Mouse (Mus musculus): ENCODE measurements around the gene Fem1a. TPM values are rescaled to one million over a fixed set of nuclear protein-coding genes. Genes with fewer than 3 reads are reported as not detected.
A peak's percentile ranks its signal among the peaks of the same experiment; 100 is the strongest.

The Fem1a gene
- total and polyA plus RNA-seq, 3 experiments: 16.6 to 26.0 (median 17.5) TPM

GRCm38 (mm10) chr17:56241541-56242401 lies 14.8 kb upstream of the Fem1a start:
- no peak overlapping the region for H3K4me2 ChIP-seq (ENCODE audit: insufficient read depth, low read depth, poor library complexity, severe bottlenecking)
- peak; percentile 79 for DNase-seq (ENCODE audit: extremely low read depth)
- H3K36me3 ChIP-seq (replicated peaks in 1 of 2; ENCODE audit: control insufficient read depth in 1 of 2, insufficient read depth in 1 of 2, low read length in 1 of 2): no peaks in the 10 kb centered on the region
- H3K4me3 ChIP-seq (replicated peaks in 1 of 3; ENCODE audit: low read depth in 2 of 3, low read length in 2 of 3, poor library complexity in 1 of 3): no peak overlapping the region
- no peaks in the 10 kb centered on the region for H3K79me2 ChIP-seq (replicated peaks; ENCODE audit: control insufficient read depth, extremely low read depth, insufficient read depth, poor library complexity, severe bottlenecking)
- H3K27ac ChIP-seq (ENCODE audit: insufficient read depth, low read depth): no peak overlapping the region
- H3K27me3 ChIP-seq (replicated peaks): peaks cover 69% of the 10 kb centered on the region
- in situ Hi-C loops (cut with MboI; ENCODE audit: low pct_ligation_motif_present, low pct_unique_long_range_greater_than_20kb, low sequenced_read_pairs): no loop called here
- dilution Hi-C loops (cut with MboI; ENCODE audit: extremely low pct_ligation_motif_present, extremely low pct_unique_long_range_greater_than_20kb, low sequenced_read_pairs): no loop called here
- H3K9me3 ChIP-seq (replicated peaks; ENCODE audit: low read length): no peaks in the 10 kb centered on the region
- no peak overlapping the region for H3K9ac ChIP-seq (ENCODE audit: insufficient read depth, low read depth)
- TF ChIP-seq UBTF (IDR thresholded peaks at IDR 0.05; ENCODE audit: low read depth, low read length) (no peak), SIN3A (IDR thresholded peaks at IDR 0.05; ENCODE audit: low read length) (peak; percentile 100), MAZ (IDR thresholded peaks at IDR 0.05; ENCODE audit: low read depth, low read length) (no peak), MXI1 (IDR thresholded peaks at IDR 0.05; ENCODE audit: low read depth, low read length) (peak; percentile 98), ETS1 (conservative IDR thresholded peaks at IDR 0.05; ENCODE audit: low read depth, low read length) (no peak), MAX (IDR thresholded peaks at IDR 0.05; ENCODE audit: low read length) (no peak)
- H3K4me1 ChIP-seq (ENCODE audit: control insufficient read depth in 1 of 2, insufficient read depth in 2 of 2): peaks cover under 1 to 3% of the 10 kb centered on the region in 2 experiments; a peak in 3 of 4 replicates

DNA sequence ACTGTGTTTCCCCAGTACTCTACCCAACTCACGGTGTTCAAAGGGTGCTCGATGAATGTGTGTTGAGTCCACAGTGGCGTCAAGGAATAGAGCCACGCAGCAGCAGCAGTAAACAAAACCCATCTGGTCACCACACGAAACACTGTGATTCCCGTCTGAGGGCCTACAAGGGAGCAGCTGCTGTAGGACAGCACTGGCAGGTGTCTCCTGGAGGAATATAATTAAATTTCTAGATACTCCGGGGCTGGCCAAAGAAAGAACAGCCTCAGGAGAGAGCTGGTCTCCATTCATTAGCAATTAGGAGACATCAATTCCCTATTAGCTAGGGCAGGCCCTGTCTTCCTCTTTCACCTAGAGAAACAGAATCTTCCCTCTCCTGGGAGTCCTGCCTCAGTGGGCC lies 11.0 kb upstream of the Fem1a start:
- Histone ChIP-seq H3K27ac (ENCODE audit: insufficient read depth, low read depth) (no peak overlapping the region), H3K79me2 (replicated peaks; ENCODE audit: control insufficient read depth, extremely low read depth, insufficient read depth, poor library complexity, severe bottlenecking) (no peaks in the 10 kb centered on the region), H3K9ac (ENCODE audit: insufficient read depth, low read depth) (no peak overlapping the region), H3K36me3 (replicated peaks in 1 of 2; ENCODE audit: control insufficient read depth in 1 of 2, insufficient read depth in 1 of 2, low read length in 1 of 2) (no peaks in the 10 kb centered on the region), H3K4me1 (ENCODE audit: control insufficient read depth in 1 of 2, insufficient read depth in 2 of 2) (peaks cover 0 to 3% of the 10 kb centered on the region in 2 experiments; a peak in 2 of 4 replicates), H3K9me3 (replicated peaks; ENCODE audit: low read length) (no peaks in the 10 kb centered on the region), H3K4me2 (ENCODE audit: insufficient read depth, low read depth, poor library complexity, severe bottlenecking) (no peak overlapping the region), H3K4me3 (replicated peaks in 1 of 3; ENCODE audit: low read depth in 2 of 3, low read length in 2 of 3, poor library complexity in 1 of 3) (no peak overlapping the region), H3K27me3 (replicated peaks) (peaks cover 75% of the 10 kb centered on the region)
- dilution Hi-C loops (cut with MboI; ENCODE audit: extremely low pct_ligation_motif_present, extremely low pct_unique_long_range_greater_than_20kb, low sequenced_read_pairs): no loop called here
- TF ChIP-seq ETS1 (conservative IDR thresholded peaks at IDR 0.05; ENCODE audit: low read depth, low read length): no peak
- no peak for TF ChIP-seq GABPA (IDR thresholded peaks at IDR 0.05; ENCODE audit: insufficient replicate concordance, low read depth, low read length)
- TF ChIP-seq CHD1 (IDR thresholded peaks at IDR 0.05; ENCODE audit: low read depth, low read length): no peak
- no peak for TF ChIP-seq JUND (conservative IDR thresholded peaks at IDR 0.05; ENCODE audit: low read depth, low read length)
- no peak for TF ChIP-seq PAX5 (IDR thresholded peaks at IDR 0.05; ENCODE audit: low read length)
- no peak for TF ChIP-seq USF1 (IDR thresholded peaks at IDR 0.05; ENCODE audit: low read depth, low read length)
- TF ChIP-seq RCOR1 (conservative IDR thresholded peaks at IDR 0.05; ENCODE audit: low read depth, low read length): no peak
- TF ChIP-seq MAFK (IDR thresholded peaks at IDR 0.05; ENCODE audit: insufficient replicate concordance, low read length): no peak
- TF ChIP-seq ZKSCAN1 (IDR thresholded peaks at IDR 0.05; ENCODE audit: borderline replicate concordance, low read depth, low read length): no peak
- TF ChIP-seq CHD2 (IDR thresholded peaks at IDR 0.05; ENCODE audit: low read length): no peak
- no peak for TF ChIP-seq ZC3H11A (IDR thresholded peaks at IDR 0.05; ENCODE audit: low read depth, low read length)
- TF ChIP-seq EP300 (IDR thresholded peaks at IDR 0.05; ENCODE audit: low read length): no peak
- TF ChIP-seq E2F4 (IDR thresholded peaks at IDR 0.05; ENCODE audit: insufficient replicate concordance, low read depth, low read length): no peak
- no peak for TF ChIP-seq POLR2AphosphoS2 (IDR thresholded peaks at IDR 0.05; ENCODE audit: low read depth, low read length)
- TF ChIP-seq UBTF (IDR thresholded peaks at IDR 0.05; ENCODE audit: low read depth, low read length): no peak
- no peak for TF ChIP-seq MEF2A (IDR thresholded peaks at IDR 0.05; ENCODE audit: borderline replicate concordance, low read depth, low read length)
- TF ChIP-seq SMC3 (IDR thresholded peaks at IDR 0.05; ENCODE audit: low read depth, low read length): no peak
- in situ Hi-C loops (cut with MboI; ENCODE audit: low pct_ligation_motif_present, low pct_unique_long_range_greater_than_20kb, low sequenced_read_pairs): no loop called here
- no peak for DNase-seq (ENCODE audit: extremely low read depth)
